25 mouse cellular contexts compared by ENCODE assay signal in genomic region chr12:103238924-103239460, GRCm38 (mm10). TPM values are rescaled to one million over a fixed set of nuclear protein-coding genes. Genes with fewer than 3 reads are reported as not detected.
DNase-seq lines count a peak whose midpoint lies in the region; ATAC-seq and TF ChIP-seq lines count a peak whose summit lies in the region.
"Had no signal": no experiment of that assay in that cellular context is flagged by ENCODE, and none has a peak within 500 bp of the region (broad histone marks: within the 10 kb centered on the region; RNA-seq: fewer than 3 reads in every experiment).

No protein-coding gene starts in this region.

- TF ChIP-seq CTCF in midbrain, postnatal 0 days (IDR thresholded peaks at IDR 0.05): no peak

- H3K9ac ChIP-seq in heart, embryonic 11.5 days (ENCODE audit: low read depth, low read length): no peak overlapping the region
- no peak overlapping the region for H3K9ac ChIP-seq in midbrain, postnatal 0 days (replicated peaks; ENCODE audit: low read length, poor library complexity, severe bottlenecking)
- no peak overlapping the region for H3K9ac ChIP-seq in midbrain, embryonic 15.5 days
- H3K9ac ChIP-seq: embryonic facial prominence, embryonic 15.5 days; heart, embryonic 12.5 days; hindbrain, embryonic 12.5 days; limb, embryonic 12.5 days; liver, postnatal 0 days; neural tube, embryonic 12.5 days had no signal

- H3K36me3 ChIP-seq in heart, embryonic 11.5 days (ENCODE audit: control insufficient read depth, insufficient read depth, low read length): no peaks in the 10 kb centered on the region
- no peaks in the 10 kb centered on the region for H3K36me3 ChIP-seq in midbrain, postnatal 0 days (ENCODE audit: insufficient read depth, low read length)
- no peaks in the 10 kb centered on the region for H3K36me3 ChIP-seq in midbrain, embryonic 15.5 days (replicated peaks)
- H3K36me3 ChIP-seq: embryonic facial prominence, embryonic 15.5 days; heart, embryonic 12.5 days; hindbrain, embryonic 12.5 days; limb, embryonic 12.5 days; neural tube, embryonic 12.5 days had no signal

- peak; percentile 55 to 61 for DNase-seq in cerebellum, postnatal 10 days
- no peak for DNase-seq in cerebellum, adult 8-10 months
- peak; percentile 13 for DNase-seq in heart, postnatal 4 days
- DNase-seq in midbrain, postnatal 0 days (ENCODE audit: low spot score): peak; percentile 22
- DNase-seq in retina, postnatal 1 day: no peak
- DNase-seq: cerebellum, adult 2 months; heart, adult 11 months; heart, postnatal 10 days; kidney, adult 18-20 months; liver, postnatal 0 days; lung, postnatal 14 days; right cerebral cortex, postnatal 25 days had no signal

- H3K4me1 ChIP-seq in heart, embryonic 11.5 days (ENCODE audit: control insufficient read depth, insufficient read depth, low read length): peaks cover 6% of the 10 kb centered on the region; the same call in 1 of the 2 replicates
- H3K4me1 ChIP-seq in midbrain, postnatal 0 days (ENCODE audit: insufficient read depth, low read length): no peaks in the 10 kb centered on the region; the same call in 1 of the 2 replicates
- H3K4me1 ChIP-seq in midbrain, embryonic 15.5 days: peaks cover 9% of the 10 kb centered on the region

- ATAC-seq in heart, embryonic 11.5 days (replicated peaks; ENCODE audit: insufficient number of reproducible peaks, low FRiP score, low TSS enrichment): no peak
- ATAC-seq in midbrain, postnatal 0 days (ENCODE audit: low FRiP score): no peak
- ATAC-seq in midbrain, embryonic 15.5 days (replicated peaks): no peak
- ATAC-seq: forebrain, embryonic 16.5 days; liver, postnatal 0 days had no signal

- H3K4me3 ChIP-seq in heart, embryonic 11.5 days (ENCODE audit: low read depth, low read length): no peak overlapping the region
- no peak overlapping the region for H3K4me3 ChIP-seq in midbrain, postnatal 0 days (ENCODE audit: low read depth, low read length)
- no peak overlapping the region for H3K4me3 ChIP-seq in midbrain, embryonic 15.5 days
- H3K4me3 ChIP-seq: embryonic facial prominence, embryonic 15.5 days; heart, embryonic 12.5 days; hindbrain, embryonic 12.5 days; limb, embryonic 12.5 days; neural tube, embryonic 12.5 days had no signal

- no peak overlapping the region for H3K27ac ChIP-seq in heart, embryonic 11.5 days (ENCODE audit: low read depth, low read length)
- no peak overlapping the region for H3K27ac ChIP-seq in midbrain, postnatal 0 days (ENCODE audit: low read depth, low read length)
- H3K27ac ChIP-seq in midbrain, embryonic 15.5 days: no peak overlapping the region
- H3K27ac ChIP-seq: embryonic facial prominence, embryonic 15.5 days; hindbrain, embryonic 12.5 days; limb, embryonic 12.5 days; neural tube, embryonic 12.5 days had no signal

- no peaks in the 10 kb centered on the region for H3K9me3 ChIP-seq in heart, embryonic 11.5 days (replicated peaks; ENCODE audit: control insufficient read depth, low read length)
- no peaks in the 10 kb centered on the region for H3K9me3 ChIP-seq in midbrain, postnatal 0 days (ENCODE audit: low read length)
- H3K9me3 ChIP-seq in midbrain, embryonic 15.5 days: no peaks in the 10 kb centered on the region
- H3K9me3 ChIP-seq: embryonic facial prominence, embryonic 15.5 days; heart, embryonic 12.5 days; hindbrain, embryonic 12.5 days; limb, embryonic 12.5 days; neural tube, embryonic 12.5 days had no signal

- no peak overlapping the region for H3K4me2 ChIP-seq in heart, embryonic 11.5 days
- no peak overlapping the region for H3K4me2 ChIP-seq in midbrain, postnatal 0 days (ENCODE audit: low read depth, low read length, poor library complexity, severe bottlenecking)
- no peak overlapping the region for H3K4me2 ChIP-seq in midbrain, embryonic 15.5 days
- H3K4me2 ChIP-seq: embryonic facial prominence, embryonic 15.5 days; heart, embryonic 12.5 days; hindbrain, embryonic 12.5 days; limb, embryonic 12.5 days; liver, embryonic 11.5 days; midbrain, embryonic 11.5 days; neural tube, embryonic 12.5 days had no signal

- WGBS in heart, embryonic 11.5 days (ENCODE audit: insufficient replicate concordance): 30% methylated on average over 7 of the region's 7 CpGs
- WGBS in midbrain, postnatal 0 days: 62% methylated on average over 7 of the region's 7 CpGs
- WGBS in midbrain, embryonic 15.5 days: 70% methylated on average over 7 of the region's 7 CpGs

- H3K27me3 ChIP-seq in heart, embryonic 11.5 days (ENCODE audit: control insufficient read depth, insufficient read depth, low read length): peaks cover 38% of the 10 kb centered on the region
- H3K27me3 ChIP-seq in midbrain, postnatal 0 days (ENCODE audit: insufficient read depth, low read length): no peaks in the 10 kb centered on the region
- H3K27me3 ChIP-seq in midbrain, embryonic 15.5 days (replicated peaks): no peaks in the 10 kb centered on the region; the same call in 1 of the 2 replicates

RNA-seq across cellular contexts. Expression of gene Prima1, which starts 3.0 kb away (rescaled TPM):
- under 1 TPM; 0.62 to 0.65 TPM for total RNA-seq in heart, postnatal 4 days (2021)
- 0.19 and 0.41 TPM in 2 replicates for polyA plus RNA-seq in heart, embryonic 11.5 days (2014; fragmentation: Nextera tagmentation; extraction: Ambion mirVana)
- total RNA-seq in midbrain, postnatal 0 days (2014; rRNA removed): 0.44 and 2.3 TPM in 2 replicates
- polyA plus RNA-seq in midbrain, postnatal 0 days (2015; fragmentation: Nextera tagmentation; extraction: Ambion mirVana): 0.46 and 1.2 TPM in 2 replicates
- polyA plus RNA-seq in midbrain, embryonic 15.5 days (2015; fragmentation: Nextera tagmentation; extraction: Ambion mirVana): 1.2 and 1.5 TPM in 2 replicates
- total RNA-seq: common myeloid progenitor, adult 5-6 weeks; megakaryocyte progenitor cell, adult 5-6 weeks had no signal
- polyA plus RNA-seq: limb, embryonic 12.5 days; liver, postnatal 0 days; spleen, adult 2 months had no signal

Comparison
In these comparisons a context has a peak if more than half of its experiments do, and no peak if none do; other contexts are left out.
1. DNase-seq: peak in cerebellum, postnatal 10 days (2 of 2), heart, postnatal 4 days (single experiment) and midbrain, postnatal 0 days (single experiment); none in cerebellum, adult 8-10 months (single experiment) and retina, postnatal 1 day (single experiment).